Mouse (Mus musculus) heart, embryonic 12.5 days (tissue): ENCODE measurements at regions not wholly inside any gene's neighbourhood (a gene's known extent, or its start where the extent isn't known, plus 50 kb on each side); places are given as distances from the start of the nearest gene placed in this dataset.

Experiments used
- ATAC-seq: fragments of 200-750 bp; cut with Nextera tagmentation; 2 replicates; pipeline ENCODE4 v1.8.0; 2017; ENCODE audit warnings: moderate TSS enrichment, moderate library complexity; ENCODE audit not compliant: insufficient number of reproducible peaks, low FRiP score
- H3K27ac ChIP-seq: fragments of 300-500 bp; sonication (generic); 2 replicates; pipeline ENCODE4 v1.5.1; 2016; ENCODE audit warnings: mild to moderate bottlenecking, moderate library complexity; ENCODE audit not compliant: poor library complexity, severe bottlenecking
- H3K27me3 ChIP-seq: fragments of 300-500 bp; sonication (generic); replicated peaks from 2 replicates; pipeline ENCODE4 v1.6.1; 2016; ENCODE audit warnings: mild to moderate bottlenecking, moderate library complexity
- H3K36me3 ChIP-seq: fragments of 300-500 bp; sonication (generic); 2 replicates; pipeline ENCODE4 v1.6.1; 2016; ENCODE audit warnings: mild to moderate bottlenecking, moderate library complexity
- H3K4me1 ChIP-seq: fragments of 300-500 bp; sonication (generic); replicated peaks from 2 replicates; pipeline ENCODE4 v1.6.1; 2016; ENCODE audit warnings: mild to moderate bottlenecking
- H3K4me2 ChIP-seq: fragments of 300-500 bp; sonication (generic); 2 replicates; pipeline ENCODE4 v1.6.1; 2016; ENCODE audit warnings: mild to moderate bottlenecking, moderate library complexity
- H3K4me3 ChIP-seq: fragments of 300-500 bp; sonication (generic); 2 replicates; pipeline ENCODE4 v1.5.1; 2016; ENCODE audit warnings: mild to moderate bottlenecking
- H3K9ac ChIP-seq: fragments of 300-500 bp; sonication (generic); 2 replicates; pipeline ENCODE4 v1.6.1; 2016; ENCODE audit warnings: mild to moderate bottlenecking, moderate library complexity
- H3K9me3 ChIP-seq: fragments of 300-500 bp; sonication (generic); replicated peaks from 2 replicates; pipeline ENCODE4 v1.6.1; 2016; ENCODE audit warnings: mild to moderate bottlenecking, moderate library complexity
- WGBS: fragments of 180-500 bp; shearing (Covaris S2); methylation state at CpG from one replicate; pipeline ENCODE4 v1.1.7; 2016; 5-methylcytosine and 5-hydroxymethylcytosine counted together

DNA sequence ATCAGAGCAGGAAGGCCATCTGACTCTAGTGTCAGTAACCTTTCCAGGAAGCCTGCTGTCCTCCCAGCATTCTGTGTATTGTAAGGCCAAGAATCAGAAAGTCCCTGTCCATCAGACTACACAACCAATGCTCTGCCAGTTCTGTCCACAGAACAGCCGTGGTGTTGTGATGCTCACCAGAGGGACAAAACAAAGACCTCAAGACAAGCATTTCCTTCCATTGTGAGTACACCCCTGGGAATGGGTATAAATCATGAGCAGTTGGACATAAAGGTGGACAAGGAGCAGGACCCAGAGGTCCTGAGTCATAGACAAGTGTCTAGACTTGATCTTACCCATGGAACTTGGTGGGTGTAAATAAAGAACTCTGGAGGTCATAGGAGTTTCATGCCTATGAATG is 55.9 kb upstream of the Gadd45a start:
- no peak for ATAC-seq
- H3K9me3 ChIP-seq, result no peaks in the 10 kb centered on the region
- no peaks in the 10 kb centered on the region for H3K27me3 ChIP-seq

DNA sequence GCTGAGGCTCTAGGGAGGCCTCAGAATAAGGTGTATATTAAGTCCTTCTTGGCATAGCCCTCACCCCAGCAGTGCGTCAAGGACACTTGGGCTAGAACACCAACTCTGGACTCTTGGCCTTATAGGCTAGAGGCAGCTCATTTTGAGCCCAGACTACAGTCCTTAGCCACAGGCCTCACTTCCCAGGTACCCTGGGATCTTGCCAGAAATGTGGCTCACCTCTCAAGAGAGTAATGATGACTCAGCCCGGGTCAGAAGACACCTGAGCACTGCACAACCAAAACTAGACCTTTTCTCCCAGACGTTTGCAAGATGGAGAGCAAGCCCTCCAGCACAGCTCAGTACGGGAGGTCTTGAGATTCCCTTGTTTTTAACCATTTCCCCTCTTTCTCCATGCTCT is 52.9 kb upstream of the Gadd45a start:
- no peak overlapping the region for H3K4me3 ChIP-seq
- no peak overlapping the region for H3K27ac ChIP-seq
- H3K36me3 ChIP-seq, result no peaks in the 10 kb centered on the region
- H3K27me3 ChIP-seq, result no peaks in the 10 kb centered on the region
- ATAC-seq, result no peak
- no peak overlapping the region for H3K4me2 ChIP-seq
- no peaks in the 10 kb centered on the region for H3K9me3 ChIP-seq
- 80% methylated on average over 4 of the region's 4 CpGs for WGBS
- H3K9ac ChIP-seq, result no peak overlapping the region
- no peaks in the 10 kb centered on the region for H3K4me1 ChIP-seq

More for the DNA sequence above, 55.9 kb upstream of the Gadd45a start:
- Histone ChIP-seq H3K4me2 (no peak overlapping the region), H3K4me1 (no peaks in the 10 kb centered on the region), H3K9ac (no peak overlapping the region), H3K36me3 (no peaks in the 10 kb centered on the region), H3K27ac (no peak overlapping the region), H3K4me3 (no peak overlapping the region)
- 58% methylated on average over 1 of the region's 1 CpGs for WGBS

DNA sequence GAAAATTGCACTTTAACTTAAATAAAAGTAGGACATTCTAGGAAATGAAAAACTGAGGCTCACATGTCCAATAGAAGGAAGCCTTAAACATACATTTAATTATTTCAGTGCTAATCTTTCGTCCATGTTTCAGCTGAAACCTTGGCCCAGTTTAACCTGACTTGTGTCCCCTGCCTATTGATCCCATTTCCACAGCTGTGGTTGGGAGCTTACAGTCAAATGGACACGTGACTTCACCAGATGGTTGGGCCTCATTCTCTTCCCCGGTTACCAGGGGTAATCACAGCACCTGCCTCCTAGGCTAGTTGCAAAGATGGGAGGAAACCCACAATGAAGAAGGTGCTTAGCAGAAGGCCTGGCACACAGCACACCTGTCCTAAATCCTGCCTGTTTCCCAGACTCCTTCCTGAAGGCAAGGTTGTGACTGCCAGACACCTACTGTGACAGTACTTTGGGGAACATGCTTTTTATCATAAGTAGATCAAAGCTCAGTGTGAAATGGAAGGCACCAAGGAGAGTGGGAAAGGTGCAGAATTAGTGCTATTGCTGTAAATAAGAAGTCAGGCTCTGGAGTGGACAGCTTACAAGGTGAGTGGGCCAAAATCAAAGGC is 52.4 kb upstream of the Gadd45a start:
- Histone ChIP-seq H3K4me2 (no peak overlapping the region), H3K27me3 (no peaks in the 10 kb centered on the region), H3K27ac (no peak overlapping the region), H3K4me3 (no peak overlapping the region), H3K9me3 (no peaks in the 10 kb centered on the region), H3K9ac (no peak overlapping the region), H3K36me3 (no peaks in the 10 kb centered on the region), H3K4me1 (no peaks in the 10 kb centered on the region)
- 73% methylated on average over 3 of the region's 3 CpGs for WGBS
- no peak for ATAC-seq

DNA sequence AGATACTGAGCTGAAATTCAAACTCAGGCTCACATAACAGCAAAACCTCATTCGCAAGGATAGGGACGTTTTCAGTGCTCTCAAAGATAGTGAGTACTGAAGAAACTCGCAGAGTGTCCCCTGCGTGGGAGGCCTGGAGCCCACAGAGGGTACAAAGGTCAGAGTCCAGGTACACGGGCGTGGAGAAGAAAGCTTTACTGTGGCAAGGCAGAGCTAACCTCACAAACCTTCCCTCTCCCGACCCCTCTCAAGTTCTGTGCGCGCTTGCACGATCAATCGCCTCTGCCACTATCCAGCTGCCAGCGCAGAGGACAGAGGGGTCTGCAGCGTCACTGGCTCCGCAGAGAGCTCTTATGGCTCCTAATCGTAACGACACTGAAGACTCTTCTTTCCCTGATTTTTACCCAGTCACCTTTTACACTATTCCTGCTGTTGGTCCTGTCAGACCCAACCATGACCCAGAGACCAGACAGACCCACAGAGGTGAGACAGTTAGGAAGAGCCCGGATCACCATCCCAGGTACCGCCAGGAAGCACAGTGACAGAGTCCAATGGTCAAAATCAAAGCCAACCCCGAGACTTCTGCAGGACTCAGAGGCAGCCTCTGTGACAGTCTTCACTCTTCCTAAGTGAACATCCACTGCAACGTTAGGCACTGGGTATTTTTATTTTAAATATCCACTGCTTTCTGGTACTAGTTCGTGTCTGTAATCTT is 51.6 kb upstream of the Gadd45a start:
- 66% methylated on average over 21 of the region's 21 CpGs for WGBS
- Histone ChIP-seq H3K4me2 (no peak overlapping the region), H3K27me3 (no peaks in the 10 kb centered on the region), H3K36me3 (no peaks in the 10 kb centered on the region), H3K27ac (no peak overlapping the region), H3K4me3 (no peak overlapping the region), H3K4me1 (no peaks in the 10 kb centered on the region), H3K9me3 (no peaks in the 10 kb centered on the region), H3K9ac (no peak overlapping the region)
- no peak for ATAC-seq

- no peak for ATAC-seq
- no peaks in the 10 kb centered on the region for H3K27me3 ChIP-seq
- WGBS, result 67% methylated on average over 5 of the region's 5 CpGs
- H3K9me3 ChIP-seq, result no peaks in the 10 kb centered on the region
- no peak overlapping the region for H3K9ac ChIP-seq
- H3K36me3 ChIP-seq, result no peaks in the 10 kb centered on the region
- H3K4me1 ChIP-seq, result no peaks in the 10 kb centered on the region
- no peak overlapping the region for H3K4me2 ChIP-seq
- no peak overlapping the region for H3K27ac ChIP-seq
- H3K4me3 ChIP-seq, result no peak overlapping the region
These were observed 50.7 kb upstream of the Gadd45a start for GRCm38 (mm10) chr6:67087837-67088440.

DNA sequence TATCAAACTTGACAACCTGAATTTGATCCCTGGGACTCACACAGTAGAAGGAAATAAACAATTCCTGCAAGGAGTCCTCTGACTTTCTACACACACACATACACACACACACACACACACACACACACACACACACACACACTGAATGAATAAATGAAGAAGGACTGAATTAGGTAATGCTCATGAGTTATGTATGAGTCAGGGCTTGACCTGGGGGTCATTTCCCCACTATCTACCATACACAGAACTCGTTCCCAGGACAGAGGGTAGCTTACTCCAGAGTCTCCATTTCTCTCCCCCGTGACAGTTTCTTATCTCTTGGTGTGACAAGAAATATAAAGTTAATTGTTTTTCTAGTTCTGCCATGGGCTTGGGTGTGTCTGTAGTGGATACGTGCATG is 50.1 kb upstream of the Gadd45a start:
- H3K4me3 ChIP-seq, result no peak overlapping the region
- no peaks in the 10 kb centered on the region for H3K27me3 ChIP-seq
- no peak overlapping the region for H3K27ac ChIP-seq
- H3K4me1 ChIP-seq, result no peaks in the 10 kb centered on the region
- WGBS, result 29% methylated on average over 3 of the region's 3 CpGs
- no peaks in the 10 kb centered on the region for H3K36me3 ChIP-seq
- no peaks in the 10 kb centered on the region for H3K9me3 ChIP-seq
- no peak for ATAC-seq
- H3K4me2 ChIP-seq, result no peak overlapping the region
- no peak overlapping the region for H3K9ac ChIP-seq
